Mouse (Mus musculus): ENCODE measurements around the gene Gm4131. TPM values are rescaled to one million over a fixed set of nuclear protein-coding genes. Genes with fewer than 3 reads are reported as not detected.

The Gm4131 gene
- polyA plus RNA-seq, 1 experiment from 2014 or later: not detected

DNA sequence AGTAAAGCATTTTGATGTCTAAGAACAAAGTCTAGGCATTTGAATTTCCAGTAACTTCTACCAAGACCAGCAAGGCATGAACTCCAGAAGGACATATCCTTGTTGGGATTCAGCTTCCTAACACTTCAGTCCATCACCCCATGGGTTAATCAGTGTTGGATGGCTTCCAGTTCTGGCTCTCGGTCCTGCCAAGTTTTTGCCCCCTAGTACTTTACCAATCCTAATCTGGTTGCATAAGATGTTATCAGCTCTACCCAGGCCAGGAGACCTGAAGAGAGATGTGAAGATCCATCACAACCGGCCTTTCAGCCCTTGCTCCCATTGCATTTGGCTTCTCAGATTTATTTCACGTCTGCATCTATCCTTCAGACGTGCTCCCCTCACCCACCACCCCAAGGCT is 144.5 kb downstream of the Gm4131 start:
- no peaks in the 10 kb centered on the region for H3K9me3 ChIP-seq (replicated peaks)
- no peaks in the 10 kb centered on the region for H3K4me1 ChIP-seq
- H3K27me3 ChIP-seq (replicated peaks): no peaks in the 10 kb centered on the region
- H3K4me2 ChIP-seq: no peak overlapping the region
- no peak overlapping the region for H3K9ac ChIP-seq
- WGBS (ENCODE audit: insufficient replicate concordance): 69% methylated on average over 4 of the region's 4 CpGs
- no peak for ATAC-seq
- no peak overlapping the region for H3K27ac ChIP-seq
- no peaks in the 10 kb centered on the region for H3K36me3 ChIP-seq
- H3K4me3 ChIP-seq: no peak overlapping the region

DNA sequence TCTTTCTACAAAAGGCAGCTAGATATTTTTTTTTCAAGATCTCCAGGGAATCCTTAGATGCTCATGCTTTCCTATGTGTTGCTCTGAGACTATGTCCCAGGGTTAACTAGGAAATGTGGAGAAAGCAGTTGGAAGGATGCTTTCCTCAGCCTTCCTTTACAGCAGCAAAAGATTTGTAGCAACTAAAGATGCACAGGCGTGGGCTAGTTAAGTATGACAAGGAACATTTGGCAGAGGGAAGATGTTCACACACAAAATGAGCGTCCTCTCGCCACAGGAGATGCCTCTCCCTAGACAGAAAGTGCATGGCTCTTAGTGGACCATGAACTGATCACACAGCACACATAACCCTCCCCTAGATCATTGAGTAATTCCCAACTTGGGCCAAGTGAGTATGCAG is 149.2 kb downstream of the Gm4131 start:
- no peak overlapping the region for H3K9ac ChIP-seq
- no peaks in the 10 kb centered on the region for H3K9me3 ChIP-seq (replicated peaks)
- H3K4me2 ChIP-seq: no peak overlapping the region
- ATAC-seq: no peak
- no peaks in the 10 kb centered on the region for H3K4me1 ChIP-seq
- no peak overlapping the region for H3K4me3 ChIP-seq
- H3K27ac ChIP-seq: no peak overlapping the region
- 57% methylated on average over 3 of the region's 3 CpGs for WGBS (ENCODE audit: insufficient replicate concordance)
- no peaks in the 10 kb centered on the region for H3K27me3 ChIP-seq (replicated peaks)
- no peaks in the 10 kb centered on the region for H3K36me3 ChIP-seq

DNA sequence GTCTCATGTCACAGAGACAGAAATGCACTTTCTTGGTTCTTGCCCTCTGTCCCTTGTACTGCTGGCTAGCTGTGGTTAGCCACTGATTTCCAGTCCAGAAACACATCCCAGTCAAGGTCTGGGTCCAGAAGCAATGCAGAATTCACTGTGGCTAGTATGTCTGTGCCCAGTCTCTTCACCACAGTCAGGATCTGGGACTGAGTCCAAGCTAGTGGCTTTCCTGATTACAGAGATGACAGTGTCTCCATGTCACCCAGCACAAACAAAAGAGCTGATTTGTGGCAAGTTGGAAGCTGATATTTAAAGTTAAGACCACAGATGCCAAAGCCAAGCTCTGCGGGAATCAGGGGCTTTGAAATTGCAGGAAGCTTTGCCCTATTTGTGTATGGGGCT is 150.0 kb downstream of the Gm4131 start:
- H3K4me3 ChIP-seq: no peak overlapping the region

DNA sequence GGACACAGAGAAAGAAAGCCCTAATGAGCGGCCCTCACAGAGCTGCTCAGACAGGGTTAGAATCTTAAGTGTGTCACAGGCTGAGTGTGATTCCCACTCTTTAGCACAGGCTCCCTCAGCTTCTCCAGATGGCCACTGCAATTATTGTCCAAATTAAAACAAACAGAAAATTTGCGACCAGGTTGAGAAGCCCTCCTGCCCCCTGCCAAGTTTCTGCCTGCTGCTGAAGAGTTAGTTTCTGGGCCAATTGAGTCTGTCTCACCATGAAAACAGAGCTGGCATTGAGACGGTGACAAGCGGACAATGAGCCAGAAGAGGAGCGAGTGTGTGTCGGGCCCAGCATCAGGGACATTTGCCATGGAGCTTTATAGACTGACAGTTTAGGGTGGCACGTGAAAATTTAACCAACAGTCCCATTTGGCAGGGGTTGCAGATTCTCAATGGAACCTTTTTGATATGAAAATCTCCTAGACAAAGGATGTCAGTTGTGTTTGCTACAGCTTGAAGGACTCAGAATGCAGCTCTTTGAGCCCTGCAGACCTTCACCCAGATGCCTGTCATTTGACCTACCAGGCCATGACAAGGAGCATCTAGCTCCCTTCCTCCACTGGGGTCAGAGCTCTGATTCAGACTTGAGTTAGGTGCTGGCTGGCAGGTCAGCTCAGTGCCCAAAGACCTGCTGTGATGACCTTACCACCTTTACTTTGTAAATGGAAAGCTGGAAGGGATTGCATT is 150.5 kb downstream of the Gm4131 start:
- 68% methylated on average over 7 of the region's 7 CpGs for WGBS (ENCODE audit: insufficient replicate concordance)
- Histone ChIP-seq H3K4me1 (no peaks in the 10 kb centered on the region), H3K4me2 (no peak overlapping the region), H3K9me3 (replicated peaks) (no peaks in the 10 kb centered on the region), H3K27me3 (replicated peaks) (no peaks in the 10 kb centered on the region), H3K27ac (no peak overlapping the region), H3K9ac (no peak overlapping the region), H3K36me3 (no peaks in the 10 kb centered on the region), H3K4me3 (no peak overlapping the region)
- no peak for ATAC-seq

More for the DNA sequence above, 150.0 kb downstream of the Gm4131 start:
- Histone ChIP-seq H3K4me1 (no peaks in the 10 kb centered on the region), H3K9me3 (replicated peaks) (no peaks in the 10 kb centered on the region), H3K36me3 (no peaks in the 10 kb centered on the region), H3K27me3 (replicated peaks) (no peaks in the 10 kb centered on the region), H3K4me2 (no peak overlapping the region), H3K27ac (no peak overlapping the region), H3K9ac (no peak overlapping the region)
- ATAC-seq: no peak
- WGBS (ENCODE audit: insufficient replicate concordance): 47% methylated on average over 1 of the region's 1 CpGs

Other genes with a start within 250 kb of the Gm4131 start
- not detected in 2 replicates for gene Gucy1b2, start 110.6 kb downstream of the Gm4131 start, polyA plus RNA-seq (2016; fragmentation: Nextera tagmentation; extraction: Ambion mirVana)
- gene Fam124a, start 11.2 kb downstream of the Gm4131 start, polyA plus RNA-seq (2016; fragmentation: Nextera tagmentation; extraction: Ambion mirVana): 2.9 and 3.8 TPM in 2 replicates
- not detected in 2 replicates for gene Serpine3, start 96.7 kb upstream of the Gm4131 start, polyA plus RNA-seq (2016; fragmentation: Nextera tagmentation; extraction: Ambion mirVana)
- 21.8 and 26.9 TPM in 2 replicates for gene Ints6, start 194.2 kb upstream of the Gm4131 start, polyA plus RNA-seq (2016; fragmentation: Nextera tagmentation; extraction: Ambion mirVana)